Mouse (Mus musculus) liver, adult (tissue): ENCODE results near the gene Vmn1r158.
"Not testable (repeated sequence)": the region's sequence is repeated elsewhere in the genome, so short reads cannot be mapped to it uniquely, and the experiment has no call there.

Experiments
- GATA4 ChIP-seq: IDR thresholded peaks from 2 replicates; pipeline ENCODE4 v1.6.1; 2014; ENCODE audit warnings: mild to moderate bottlenecking, low read length; ENCODE audit not compliant: insufficient replicate concordance

Vmn1r158 gene

GRCm38 (mm10) chr7:22790682-22791081, at the start of gene Vmn1r158:
Gene Vmn1r158 (minus strand): TSS chr7:22790782.
- TF ChIP-seq GATA4: not testable (repeated sequence)

- TF ChIP-seq GATA4: not testable (repeated sequence)
These were observed 29.2 kb downstream of the Vmn1r158 start, which contains the start of gene Vmn1r157 for GRCm38 (mm10) chr7:22761397-22761796. Gene Vmn1r157 (plus strand): TSS chr7:22761697.
